Mouse (Mus musculus): ENCODE measurements around the gene Apoa4.

The Apoa4 gene

DNA sequence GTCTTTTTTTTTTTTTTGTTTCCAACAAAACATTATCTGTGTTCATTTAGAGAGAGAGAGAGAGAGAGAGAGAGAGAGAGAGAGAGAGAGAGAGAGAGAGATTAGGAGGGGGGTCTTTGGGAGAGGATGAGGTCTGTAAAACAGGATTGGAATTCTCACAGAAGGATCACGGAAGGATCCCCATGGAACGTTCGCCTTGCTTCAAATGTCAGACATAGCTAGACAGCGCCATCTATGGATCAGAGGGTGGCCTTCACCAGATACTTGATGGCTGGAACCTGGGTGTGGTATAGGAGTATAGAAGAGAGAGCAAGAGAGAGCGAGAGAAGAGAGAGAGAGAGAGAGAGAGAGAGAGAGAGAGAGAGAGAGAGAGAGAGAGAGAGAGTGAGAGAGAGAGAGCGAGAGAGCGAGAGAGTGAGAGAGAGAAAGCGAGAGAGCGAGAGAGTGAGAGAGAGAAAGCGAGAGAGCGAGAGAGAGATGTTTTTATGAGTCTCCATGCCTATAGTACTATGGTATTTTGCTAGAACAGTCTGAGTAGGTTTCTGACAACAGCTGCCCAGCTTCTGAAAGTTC is 6.3 kb downstream of the Apoa4 start:
- ChIA-PET CTCF (interaction anchor here (0.6 to 2.6 kb wide), 45 partner anchors 9 to 722 kb away, joined by 3 to 31 read pairs (median 4); partner anchors contain the start of genes Pafah1b2 (in 2 of the 4), Sik3 (in 2 of the 4) and Apoa1 (in 1 of the 4)), POLR2A (interaction anchor here in 3 of 4 experiments (0.6 to 3.8 kb wide), 11 partner anchors 12 to 444 kb away, joined by 3 to 17 read pairs (median 4); partner anchors contain the start of gene Apoa1 (in 1 of the 3))

DNA sequence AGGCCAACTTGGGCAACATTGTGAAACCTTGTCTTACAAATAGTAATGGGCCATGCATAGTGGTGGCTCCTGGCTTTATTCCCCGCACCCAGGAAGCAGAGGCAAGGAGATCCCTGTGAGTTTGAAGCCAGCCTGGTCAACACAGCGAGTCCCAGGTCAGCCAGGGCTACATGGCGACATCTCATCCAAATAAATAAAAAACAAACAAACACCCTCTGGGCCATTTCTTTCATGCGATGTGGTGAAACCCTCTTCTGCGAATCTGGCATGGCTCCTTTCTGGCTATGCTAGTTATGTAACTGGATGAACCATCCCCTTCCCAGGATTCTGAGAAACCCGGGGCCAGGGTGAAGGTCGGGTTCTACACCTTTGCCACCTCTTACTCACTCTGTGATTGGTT is 15.7 kb downstream of the Apoa4 start:
- CTCF ChIA-PET = interaction anchor here in 2 of 4 experiments (0.7 to 1.8 kb wide), 2 partner anchors 9 to 63 kb away, joined by 4 read pairs; no protein-coding TSS in a partner anchor
- POLR2A ChIA-PET = interaction anchor here in 1 of 4 experiments (1.8 kb wide), 1 partner anchor 13 kb away, joined by 4 read pairs; no protein-coding TSS in a partner anchor

DNA sequence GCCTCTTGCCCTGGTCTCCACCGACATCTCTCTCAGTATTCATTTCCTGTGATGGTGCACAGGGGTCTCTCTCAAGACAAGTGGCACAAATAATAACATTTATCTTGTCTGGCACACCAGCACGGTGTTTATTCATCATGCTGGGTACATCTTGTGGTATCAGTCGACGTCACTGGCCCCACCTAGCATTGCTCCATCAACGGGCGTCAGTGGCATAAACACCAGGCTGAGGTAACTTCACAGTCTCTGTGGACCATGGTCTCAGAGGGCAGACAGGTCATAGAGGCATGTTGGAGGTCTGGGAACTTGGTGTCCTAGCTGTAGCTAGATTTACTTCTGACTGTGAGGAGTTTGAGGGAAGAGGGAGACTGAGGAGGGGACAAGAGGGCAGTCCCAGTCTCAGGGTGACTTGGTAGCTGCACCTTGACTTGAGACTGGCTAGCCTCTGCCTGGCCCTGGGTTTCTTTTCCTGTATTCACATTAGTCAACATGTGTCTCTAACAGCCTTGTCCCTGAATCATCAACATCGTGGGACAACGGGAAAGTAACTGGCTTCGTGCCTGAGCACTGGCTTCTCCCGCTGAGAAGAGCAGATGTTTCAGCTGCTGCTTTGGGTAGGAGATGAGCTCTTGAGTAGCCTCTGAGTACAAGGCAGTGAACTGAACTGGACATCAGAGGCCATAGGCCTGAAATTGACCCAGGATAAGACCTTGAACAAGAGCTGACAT is 16.3 kb downstream of the Apoa4 start:
- POLR2A ChIA-PET = interaction anchor here in 3 of 4 experiments (0.6 to 1.3 kb wide), 7 partner anchors 11 to 372 kb away, joined by 3 to 6 read pairs (median 3); no protein-coding TSS in a partner anchor
- CTCF ChIA-PET = interaction anchor here in 1 of 4 experiments (0.9 to 1.1 kb wide), 4 partner anchors 10 to 178 kb away, joined by 3 read pairs; partner anchors contain the start of gene Bud13

DNA sequence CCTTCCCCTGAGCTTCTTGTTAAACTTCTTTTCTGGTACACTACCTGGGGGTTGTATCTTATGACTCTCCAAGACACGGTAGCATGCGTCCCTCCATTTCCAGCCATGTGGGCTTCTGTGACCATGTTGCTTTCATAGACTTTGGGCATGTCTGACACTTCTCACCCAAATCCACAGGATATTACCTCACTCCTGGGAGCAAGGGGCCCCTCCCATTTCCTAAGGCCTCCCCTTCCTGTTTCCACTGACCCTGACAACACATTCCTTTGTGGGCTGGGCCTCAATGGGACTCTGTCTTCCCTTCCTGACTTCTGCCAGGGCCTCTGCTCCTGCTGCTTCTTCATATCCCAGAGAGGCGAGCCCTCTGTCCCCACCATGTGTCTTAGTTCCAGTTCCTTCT is 17.1 kb downstream of the Apoa4 start:
- CTCF ChIA-PET = interaction anchor here in 1 of 4 experiments (0.9 to 1.1 kb wide), 4 partner anchors 11 to 179 kb away, joined by 3 read pairs; partner anchors contain the start of gene Bud13
- POLR2A ChIA-PET = interaction anchor here in 2 of 4 experiments (0.6 to 1.3 kb wide), 6 partner anchors 10 to 372 kb away, joined by 3 to 5 read pairs (median 3); no protein-coding TSS in a partner anchor

DNA sequence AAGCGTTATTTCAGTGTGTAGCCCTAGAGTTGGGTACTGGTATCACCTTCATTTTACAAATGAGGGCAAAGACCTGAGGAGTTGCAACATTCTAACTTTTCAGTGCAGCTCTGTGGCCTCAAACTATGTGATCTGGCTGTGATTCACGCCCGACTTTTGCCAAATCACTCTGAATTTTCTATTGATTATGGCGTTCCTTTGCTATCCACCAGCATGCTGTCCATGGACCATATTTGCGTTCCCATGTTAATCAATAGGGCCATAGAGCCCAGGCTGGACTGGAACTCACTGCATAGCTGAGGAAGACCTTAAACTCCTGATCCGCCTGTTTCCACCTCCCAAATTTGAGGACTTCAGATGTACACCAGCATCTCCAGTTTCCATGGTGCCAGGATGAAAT is 18.6 kb downstream of the Apoa4 start:
- ChIA-PET CTCF (no interaction called here), POLR2A (interaction anchor here in 2 of 4 experiments (0.7 to 2.0 kb wide), 5 partner anchors 10 to 207 kb away, joined by 3 to 6 read pairs (median 4); partner anchors contain the start of gene Bud13 (in 1 of the 2))

DNA sequence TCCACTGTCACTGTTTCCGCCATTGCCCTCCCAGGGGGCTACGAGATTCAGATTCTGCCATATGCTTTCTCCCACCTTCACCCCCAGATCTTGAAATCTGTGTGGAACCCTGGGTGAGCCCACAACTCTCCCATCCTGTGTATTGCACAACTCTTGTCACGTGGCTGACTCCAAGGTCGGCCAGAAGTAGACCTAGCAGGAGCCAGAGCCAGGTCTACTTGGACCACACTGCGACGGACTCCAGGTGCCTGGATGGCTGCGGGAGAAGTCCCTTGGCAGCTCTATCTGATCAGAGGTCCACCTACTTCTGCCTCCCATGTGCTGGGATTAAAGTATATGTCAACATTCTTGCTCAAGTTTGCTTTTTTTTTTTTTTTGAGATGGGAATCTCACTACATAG is 20.6 kb downstream of the Apoa4 start:
- POLR2A ChIA-PET = interaction anchor here in 1 of 4 experiments (1.1 kb wide), 1 partner anchor 22 kb away, joined by 3 read pairs; the partner anchor contains the start of gene Bud13
- CTCF ChIA-PET = interaction anchor here in 2 of 4 experiments (0.6 to 0.9 kb wide), 2 partner anchors 12 to 32 kb away, joined by 3 to 4 read pairs; partner anchors contain the start of gene Zpr1 (in 1 of the 2)

DNA sequence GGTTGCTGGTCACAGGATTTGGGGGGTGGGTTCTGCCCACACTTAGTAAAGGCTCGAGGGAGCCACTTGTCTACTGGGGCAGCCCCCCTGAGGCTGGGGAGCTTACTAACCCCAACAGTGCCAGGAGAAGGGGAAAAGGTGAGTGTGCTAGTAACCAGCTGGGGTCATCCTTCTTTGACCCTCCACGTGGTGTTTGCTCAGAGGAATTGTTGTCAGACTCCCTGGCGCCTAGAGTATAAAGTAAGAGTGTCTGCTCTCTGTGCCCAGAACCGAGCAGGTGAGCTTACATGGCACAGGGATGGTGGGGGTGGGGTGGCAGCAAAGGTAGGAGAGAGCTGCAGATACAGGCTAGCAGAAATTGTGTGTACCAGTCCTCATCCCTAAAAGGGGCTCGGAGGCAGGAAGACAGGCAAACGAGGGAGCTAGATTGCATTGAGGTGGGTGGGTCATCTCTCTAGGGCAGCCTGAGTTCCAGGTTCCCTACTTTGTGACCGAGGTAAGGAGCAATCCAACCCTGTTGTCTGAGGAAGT is 27.9 kb downstream of the Apoa4 start, which contains the start of gene Apoa5:
Gene Apoa5, plus strand, starts transcription at position 291 of the 531 bp plus-strand sequence.
- CTCF ChIA-PET = interaction anchor here in 1 of 4 experiments (2.1 kb wide), 1 partner anchor 83 kb away, joined by 8 read pairs; no protein-coding TSS in a partner anchor
- POLR2A ChIA-PET = interaction anchor here in 2 of 4 experiments (0.9 to 2.2 kb wide), 6 partner anchors 9 to 41 kb away, joined by 3 to 6 read pairs (median 3); no protein-coding TSS in a partner anchor

DNA sequence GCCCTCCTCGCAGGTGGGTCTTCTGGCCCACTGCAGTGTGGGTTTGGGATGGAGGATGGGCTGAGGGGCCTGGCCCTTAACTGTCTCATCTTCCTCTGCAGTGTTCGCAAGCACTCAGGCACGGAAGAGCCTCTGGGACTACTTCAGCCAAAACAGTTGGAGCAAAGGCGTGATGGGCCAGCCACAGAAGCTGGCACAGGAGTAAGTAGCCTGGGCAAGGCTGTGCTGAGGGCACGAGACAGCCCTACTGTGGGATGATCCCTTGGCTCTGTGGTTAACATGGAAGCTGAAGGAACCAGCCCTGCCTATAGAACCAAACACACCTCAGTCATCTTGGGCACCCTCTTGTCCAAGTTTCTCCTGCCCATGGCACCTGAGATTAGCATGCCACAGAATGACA is 28.6 kb downstream of the Apoa4 start:
- POLR2A ChIA-PET = interaction anchor here in 3 of 4 experiments (0.9 to 2.2 kb wide), 12 partner anchors 9 to 48 kb away, joined by 3 to 10 read pairs (median 4); partner anchors contain the start of gene Bud13 (in 3 of the 3)
- CTCF ChIA-PET = interaction anchor here in 3 of 4 experiments (0.9 to 2.1 kb wide), 6 partner anchors 14 to 83 kb away, joined by 3 to 10 read pairs (median 6); partner anchors contain the start of gene Bud13 (in 2 of the 3)

DNA sequence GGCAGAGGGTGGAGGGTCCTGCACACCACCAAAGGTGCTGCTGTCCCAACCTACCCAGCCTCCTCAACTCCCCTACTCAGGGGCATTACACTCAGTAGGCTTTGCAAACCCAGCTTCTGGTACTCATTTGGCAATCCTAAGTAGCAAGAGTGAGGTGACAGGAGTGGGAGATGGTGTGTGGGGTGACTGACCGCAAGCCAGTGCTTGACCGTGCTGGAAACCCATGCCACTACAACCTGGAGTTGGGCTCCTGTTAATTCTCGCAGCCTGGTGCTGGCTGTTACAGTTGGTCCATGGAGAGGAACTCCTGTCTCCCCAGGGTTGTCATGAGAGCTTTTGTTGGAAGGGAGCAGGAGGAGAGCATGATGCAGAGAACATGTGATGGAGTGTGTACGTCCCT is 30.3 kb downstream of the Apoa4 start:
- ChIA-PET POLR2A (interaction anchor here (0.5 to 2.2 kb wide), 15 partner anchors 11 to 317 kb away, joined by 3 to 10 read pairs (median 4); partner anchors contain the start of gene Bud13 (in 2 of the 4)), CTCF (interaction anchor here (0.6 to 1.6 kb wide), 12 partner anchors 10 to 268 kb away, joined by 3 to 11 read pairs (median 4); partner anchors contain the start of gene Bud13 (in 2 of the 4))

DNA sequence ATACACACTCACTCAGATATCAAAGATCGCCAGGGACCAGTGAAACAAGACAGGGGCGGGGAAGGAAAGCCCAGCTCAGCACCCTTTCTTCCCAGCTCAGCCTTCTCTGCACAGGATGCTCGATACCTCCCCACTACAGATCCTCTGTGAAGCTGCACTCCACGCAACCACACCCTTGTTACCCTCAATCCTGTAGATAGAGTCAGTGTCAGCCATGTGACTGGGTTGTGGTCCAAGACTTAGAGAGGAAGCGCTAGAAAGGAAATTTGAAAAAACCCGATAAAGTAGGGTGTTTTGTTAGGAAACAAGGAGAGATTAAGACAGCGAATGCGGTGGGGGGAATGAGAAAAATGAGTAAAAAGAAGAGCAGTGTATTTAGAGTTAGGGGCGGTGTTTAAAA is 31.6 kb downstream of the Apoa4 start:
- POLR2A ChIA-PET = interaction anchor here (0.9 to 3.6 kb wide), 7 partner anchors 11 to 317 kb away, joined by 3 to 36 read pairs (median 5); partner anchors contain the start of genes Bud13 (in 3 of the 4) and Sidt2 (in 1 of the 4)
- CTCF ChIA-PET = interaction anchor here (0.5 to 2.7 kb wide), 14 partner anchors 10 to 365 kb away, joined by 3 to 41 read pairs (median 3); partner anchors contain the start of genes Bud13 (in 2 of the 4), Apoa1 (in 1 of the 4), Pcsk7 (in 1 of the 4) and Rnf214 (in 1 of the 4)

DNA sequence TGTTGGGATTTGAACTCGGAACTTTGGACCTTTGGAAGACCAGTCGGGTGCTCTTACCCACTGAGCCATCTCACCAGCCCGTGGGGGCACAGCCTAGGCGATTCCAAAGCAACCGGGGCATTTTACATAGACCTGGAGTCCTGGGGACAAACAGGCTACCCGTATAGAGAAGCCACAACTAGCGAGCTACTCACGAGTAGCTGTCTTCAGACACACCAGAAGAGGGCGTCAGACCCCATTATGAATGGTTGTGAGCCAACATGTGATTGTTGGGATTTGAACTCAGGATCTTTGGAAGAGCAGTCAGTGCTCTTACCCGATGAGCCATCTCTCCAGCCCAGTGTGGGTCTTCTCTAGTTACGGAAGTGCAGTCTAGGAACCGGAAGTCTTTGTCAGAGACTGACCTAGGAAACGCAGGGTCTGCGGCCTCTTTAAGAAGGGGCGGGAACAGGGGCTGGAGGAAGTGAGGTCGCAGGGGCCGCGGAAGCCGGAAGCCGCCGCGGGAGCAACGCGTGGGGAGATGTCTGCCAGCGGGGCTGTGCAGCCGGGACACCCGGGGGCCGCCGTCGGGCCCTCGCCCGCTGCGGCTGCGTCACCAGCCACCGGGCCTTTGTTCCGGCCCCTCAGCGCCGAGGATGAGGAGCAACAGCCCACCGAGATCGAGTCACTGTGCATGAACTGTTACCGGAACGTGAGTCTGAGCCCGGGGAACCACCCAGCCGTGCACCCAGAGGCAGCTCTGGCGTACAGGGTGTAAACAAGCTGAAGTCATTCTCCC is 32.4 kb downstream of the Apoa4 start, which contains the start of gene Zpr1:
Gene Zpr1, plus strand, starts transcription at position 388 of the 778 bp plus-strand sequence.
- POLR2A ChIA-PET = interaction anchor here (0.9 to 3.6 kb wide), 10 partner anchors 10 to 317 kb away, joined by 3 to 36 read pairs (median 4); partner anchors contain the start of genes Bud13 (in 4 of the 4) and Sidt2 (in 1 of the 4)
- CTCF ChIA-PET = interaction anchor here (0.5 to 2.7 kb wide), 17 partner anchors 10 to 852 kb away, joined by 3 to 41 read pairs (median 3); partner anchors contain the start of genes Bud13 (in 3 of the 4), Apoa1 (in 1 of the 4), Pcsk7 (in 1 of the 4) and Rnf214 (in 1 of the 4)

DNA sequence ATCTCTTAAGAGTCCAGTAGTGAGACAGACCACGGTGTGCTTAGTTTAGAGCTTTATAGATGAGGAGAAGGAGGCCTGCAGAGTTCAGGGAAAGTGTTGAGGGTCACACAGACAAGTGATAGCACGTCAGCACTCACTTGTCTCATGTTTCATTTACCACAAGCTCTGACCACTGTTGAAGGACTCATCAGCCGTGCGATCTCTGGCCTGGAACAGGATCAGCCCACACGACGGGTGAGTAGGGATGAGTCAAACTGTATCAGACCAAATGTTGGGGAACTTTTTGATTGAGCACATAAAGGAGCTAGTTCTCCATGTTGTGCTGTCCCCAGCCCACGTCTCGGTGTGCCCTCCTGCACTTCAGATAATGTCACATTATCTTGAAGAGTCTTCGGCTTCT is 34.0 kb downstream of the Apoa4 start:
- POLR2A ChIA-PET = interaction anchor here in 3 of 4 experiments (0.6 to 3.6 kb wide), 3 partner anchors 8 to 85 kb away, joined by 10 to 36 read pairs (median 33); partner anchors contain the start of gene Bud13 (in 2 of the 3)

DNA sequence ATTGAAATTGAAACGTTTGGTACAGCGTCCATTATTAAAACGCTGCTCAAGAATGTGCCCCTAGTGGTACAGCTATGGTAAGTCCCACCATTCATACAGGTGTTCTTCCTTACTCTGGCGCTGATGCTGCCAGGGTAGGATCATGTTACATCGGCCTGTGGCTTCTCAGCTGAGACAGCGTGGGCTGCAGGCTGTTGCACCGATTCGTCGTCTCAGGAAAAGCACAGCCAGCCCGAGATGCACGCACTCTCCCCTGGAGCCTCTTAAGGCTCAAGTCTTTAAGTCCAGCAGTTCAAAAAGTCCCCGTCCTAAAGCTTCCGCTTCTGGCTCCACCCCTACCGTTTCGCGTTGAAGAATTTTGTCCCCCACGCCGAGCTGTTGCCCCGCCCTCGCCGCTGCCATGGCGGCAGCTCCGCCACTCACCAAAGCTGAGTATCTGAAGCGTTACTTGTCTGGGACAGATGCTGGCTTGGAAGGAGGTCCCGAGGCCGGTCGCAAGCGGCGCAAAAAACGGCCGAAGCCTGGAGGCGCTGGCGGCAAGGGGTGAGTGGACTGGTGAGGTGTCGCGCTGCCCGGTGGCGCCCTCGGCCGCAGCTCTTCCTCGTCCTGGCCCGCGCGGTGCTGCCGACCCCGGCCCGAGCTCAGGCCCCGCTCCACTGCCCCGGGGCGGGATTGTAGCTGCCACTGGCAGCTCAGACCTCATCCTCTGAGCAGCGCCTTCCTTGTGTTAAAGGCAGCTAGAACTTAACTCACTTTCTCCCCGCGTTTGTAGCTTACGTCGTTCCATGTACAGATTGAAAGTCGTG is 42.3 kb downstream of the Apoa4 start, which contains the start of gene Bud13:
Gene Bud13, plus strand, starts transcription at position 378 of the 806 bp plus-strand sequence.
- ChIA-PET POLR2A (interaction anchor here (0.5 to 4.0 kb wide), 46 partner anchors 9 to 933 kb away, joined by 3 to 36 read pairs (median 4); partner anchors contain the start of genes Zpr1 (in 4 of the 4), Pafah1b2 (in 2 of the 4), Sik3 (in 2 of the 4) and Apoc3 (in 1 of the 4)), CTCF (interaction anchor here (0.5 to 3.7 kb wide), 41 partner anchors 8 to 436 kb away, joined by 3 to 41 read pairs (median 4); partner anchors contain the start of genes Zpr1 (in 2 of the 4), Pafah1b2 (in 1 of the 4), Pcsk7 (in 1 of the 4) and Rnf214 (in 1 of the 4))

More for the DNA sequence above, 34.0 kb downstream of the Apoa4 start:
- CTCF ChIA-PET = interaction anchor here in 2 of 4 experiments (0.8 to 1.7 kb wide), 2 partner anchors 8 to 9 kb away, joined by 4 read pairs; partner anchors contain the start of gene Bud13 (in 2 of the 2)
